8 mouse cellular contexts compared by ENCODE assay signal in genomic region chr4:34880921-34881650, GRCm38 (mm10). TPM values are rescaled to one million over a fixed set of nuclear protein-coding genes. Genes with fewer than 3 reads are reported as not detected.
DNase-seq lines count a peak whose midpoint lies in the region; ATAC-seq and TF ChIP-seq lines count a peak whose summit lies in the region.

No protein-coding gene starts in this region.

- no peak for TF ChIP-seq POLR2A in heart, adult 2 months (IDR thresholded peaks at IDR 0.05; ENCODE audit: insufficient read depth, low read depth, low read length)
- no peak for TF ChIP-seq POLR2A in MEL (IDR thresholded peaks at IDR 0.05; ENCODE audit: control insufficient read depth in 1 of 2, insufficient read depth in 1 of 2, low read depth in 1 of 2, low read length in 2 of 2, poor library complexity in 1 of 2)

- H3K4me3 ChIP-seq in heart, embryonic 13.5 days: peak overlapping the region; percentile 98
- no peak overlapping the region; the same call in 1 of the 2 replicates for H3K4me3 ChIP-seq in heart, adult 2 months
- H3K4me3 ChIP-seq in MEL (ENCODE audit: control insufficient read depth in 1 of 2, insufficient read depth in 1 of 2, low read depth in 2 of 2, low read length in 2 of 2): peak overlapping the region; percentile 8 to 77; a peak in 1 of 4 replicates
- H3K4me3 ChIP-seq in hindbrain, embryonic 14.5 days (replicated peaks; ENCODE audit: low read length): peak overlapping the region; percentile 90
- peak overlapping the region; percentile 90 for H3K4me3 ChIP-seq in midbrain, embryonic 14.5 days (replicated peaks; ENCODE audit: low read depth, low read length)

- H3K27me3 ChIP-seq in heart, embryonic 13.5 days (replicated peaks): no peaks in the 10 kb centered on the region
- H3K27me3 ChIP-seq in heart, adult 2 months (ENCODE audit: control insufficient read depth, insufficient read depth, low read length): no peaks in the 10 kb centered on the region
- H3K27me3 ChIP-seq in MEL (ENCODE audit: control insufficient read depth in 1 of 2, insufficient read depth in 2 of 2, low read length in 2 of 2): no peaks in the 10 kb centered on the region
- no peaks in the 10 kb centered on the region for H3K27me3 ChIP-seq in hindbrain, embryonic 14.5 days (ENCODE audit: control insufficient read depth, insufficient read depth, low read length)
- no peaks in the 10 kb centered on the region for H3K27me3 ChIP-seq in midbrain, embryonic 14.5 days (ENCODE audit: control insufficient read depth, insufficient read depth, low read length)

- no peak for TF ChIP-seq CTCF in heart, adult 2 months (IDR thresholded peaks at IDR 0.05)
- TF ChIP-seq CTCF in MEL (IDR thresholded peaks at IDR 0.05 in 2 of 3, conservative IDR thresholded peaks at IDR 0.05 in 1 of 3; ENCODE audit: control insufficient read depth in 1 of 3, insufficient read depth in 1 of 3, low read depth in 2 of 3, low read length in 3 of 3, poor library complexity in 1 of 3, severe bottlenecking in 1 of 3): no peak

- ATAC-seq in heart, embryonic 13.5 days (ENCODE audit: extremely low read depth, insufficient number of reproducible peaks, low FRiP score, low TSS enrichment): no peak
- ATAC-seq in hindbrain, embryonic 14.5 days (ENCODE audit: low FRiP score): no peak
- ATAC-seq in midbrain, embryonic 14.5 days (ENCODE audit: low FRiP score, low TSS enrichment): no peak

- peaks cover 8% of the 10 kb centered on the region; the same call in 1 of the 2 replicates for H3K79me2 ChIP-seq in heart, adult 2 months (replicated peaks; ENCODE audit: control insufficient read depth, insufficient read depth, low read length)
- peaks cover 58% of the 10 kb centered on the region for H3K79me2 ChIP-seq in MEL (ENCODE audit: control insufficient read depth, insufficient read depth, low read length, poor library complexity)

- no peaks in the 10 kb centered on the region for H3K9me3 ChIP-seq in heart, embryonic 13.5 days
- no peaks in the 10 kb centered on the region for H3K9me3 ChIP-seq in MEL (replicated peaks; ENCODE audit: insufficient read depth, low read length)
- no peaks in the 10 kb centered on the region for H3K9me3 ChIP-seq in hindbrain, embryonic 14.5 days (ENCODE audit: control insufficient read depth, low read length)
- H3K9me3 ChIP-seq in midbrain, embryonic 14.5 days (ENCODE audit: control insufficient read depth, low read length): no peaks in the 10 kb centered on the region

- WGBS in heart, embryonic 13.5 days: 85% methylated on average over 10 of the region's 10 CpGs
- 80% methylated on average over 10 of the region's 10 CpGs for WGBS in heart, adult 2 months
- WGBS in hindbrain, embryonic 14.5 days: 87% methylated on average over 10 of the region's 10 CpGs
- 86% methylated on average over 10 of the region's 10 CpGs for WGBS in midbrain, embryonic 14.5 days

- peak overlapping the region; percentile 88 for H3K4me2 ChIP-seq in heart, embryonic 13.5 days
- peak overlapping the region; percentile 86 for H3K4me2 ChIP-seq in hindbrain, embryonic 14.5 days (replicated peaks)
- H3K4me2 ChIP-seq in midbrain, embryonic 14.5 days (ENCODE audit: low read length): peak overlapping the region; percentile 77

- intact Hi-C loops in heart, adult 2 months (cut with DNase I): loop anchor here (5.0 to 10.0 kb wide), 2 partner anchors 59 to 326 kb away; partner anchors contain the start of gene Akirin2

- H3K4me1 ChIP-seq in heart, embryonic 13.5 days: peaks cover 34% of the 10 kb centered on the region
- peaks cover 2% of the 10 kb centered on the region for H3K4me1 ChIP-seq in heart, adult 2 months (ENCODE audit: control insufficient read depth, insufficient read depth, low read length)
- H3K4me1 ChIP-seq in MEL (ENCODE audit: control insufficient read depth in 1 of 2, insufficient read depth in 2 of 2, low read length in 2 of 2): peaks cover 6 to 8% of the 10 kb centered on the region in 2 experiments
- peaks cover 25% of the 10 kb centered on the region for H3K4me1 ChIP-seq in hindbrain, embryonic 14.5 days (replicated peaks; ENCODE audit: control insufficient read depth, insufficient read depth, low read length)
- H3K4me1 ChIP-seq in midbrain, embryonic 14.5 days (ENCODE audit: control insufficient read depth, insufficient read depth, low read length): peaks cover 24% of the 10 kb centered on the region

- TF ChIP-seq RAD21 in MEL (IDR thresholded peaks at IDR 0.05; ENCODE audit: low read depth, low read length): no peak

- no peak overlapping the region; the same call in 1 of the 2 replicates for H3K27ac ChIP-seq in heart, embryonic 13.5 days (replicated peaks)
- no peak overlapping the region for H3K27ac ChIP-seq in heart, adult 2 months
- H3K27ac ChIP-seq in MEL (ENCODE audit: control insufficient read depth, low read depth, low read length): no peak overlapping the region
- H3K27ac ChIP-seq in hindbrain, embryonic 14.5 days: no peak overlapping the region
- no peak overlapping the region for H3K27ac ChIP-seq in midbrain, embryonic 14.5 days (replicated peaks; ENCODE audit: low read depth, low read length)

- no peak for TF ChIP-seq EP300 in heart, adult 2 months (IDR thresholded peaks at IDR 0.05; ENCODE audit: insufficient read depth, low read depth, low read length)
- TF ChIP-seq EP300 in MEL (IDR thresholded peaks at IDR 0.05; ENCODE audit: low read depth in 1 of 2, low read length in 2 of 2): no peak

- H3K36me3 ChIP-seq in heart, embryonic 13.5 days: peaks cover 28% of the 10 kb centered on the region
- H3K36me3 ChIP-seq in heart, adult 2 months (ENCODE audit: control insufficient read depth, insufficient read depth, low read length): peaks cover 8% of the 10 kb centered on the region
- H3K36me3 ChIP-seq in MEL (ENCODE audit: control insufficient read depth in 1 of 2, insufficient read depth in 2 of 2, low read length in 2 of 2): peaks cover 2 to 23% of the 10 kb centered on the region in 2 experiments; a peak in 3 of 4 replicates
- no peaks in the 10 kb centered on the region for H3K36me3 ChIP-seq in hindbrain, embryonic 14.5 days (replicated peaks; ENCODE audit: control insufficient read depth, insufficient read depth)
- H3K36me3 ChIP-seq in midbrain, embryonic 14.5 days (ENCODE audit: control insufficient read depth, insufficient read depth, low read length): no peaks in the 10 kb centered on the region; the same call in 1 of the 2 replicates

- DNase-seq in heart, adult 2 months: no peak
- DNase-seq in MEL (ENCODE audit: low read depth, low spot score): no peak
- no peak for DNase-seq in hindbrain, embryonic 14.5 days (ENCODE audit: low spot score)
- DNase-seq in midbrain, embryonic 14.5 days: no peak
- no peak for DNase-seq in left cerebral cortex, adult 18-20 months (ENCODE audit: low spot score in 2 of 2)
- DNase-seq in frontal cortex, adult 2 months (ENCODE audit: extremely low spot score in 1 of 2, low spot score in 1 of 2): no peak
- no peak for DNase-seq in cerebellum, adult 9-10 months

- H3K9ac ChIP-seq in heart, embryonic 13.5 days: peak overlapping the region; percentile 99
- H3K9ac ChIP-seq in heart, adult 2 months (ENCODE audit: low read depth, low read length): no peak overlapping the region
- H3K9ac ChIP-seq in MEL (ENCODE audit: control insufficient read depth, low read depth, low read length, poor library complexity, severe bottlenecking): no peak overlapping the region
- peak overlapping the region; percentile 99 for H3K9ac ChIP-seq in hindbrain, embryonic 14.5 days
- peak overlapping the region; percentile 100 for H3K9ac ChIP-seq in midbrain, embryonic 14.5 days (replicated peaks; ENCODE audit: low read length)

TF ChIP-seq in MEL, 35 proteins besides CTCF, POLR2A, EP300 and RAD21 (continues in another document):
- TF ChIP-seq GABPA (IDR thresholded peaks at IDR 0.05; ENCODE audit: low read depth, low read length) (no peak), ETS1 (IDR thresholded peaks at IDR 0.05; ENCODE audit: low read depth, low read length) (no peak), MAX (IDR thresholded peaks at IDR 0.05; ENCODE audit: low read length) (no peak), MAFK (IDR thresholded peaks at IDR 0.05; ENCODE audit: borderline replicate concordance, low read depth, low read length) (no peak), MEF2A (IDR thresholded peaks at IDR 0.05; ENCODE audit: extremely low read depth, insufficient replicate concordance, low read depth, low read length, poor library complexity, severe bottlenecking) (no peak), POLR2AphosphoS2 (IDR thresholded peaks at IDR 0.05; ENCODE audit: low read length) (no peak), UBTF (IDR thresholded peaks at IDR 0.05; ENCODE audit: borderline replicate concordance, insufficient read depth, low read depth, low read length) (no peak), HCFC1 (IDR thresholded peaks at IDR 0.05; ENCODE audit: low read depth, low read length) (no peak), ZKSCAN1 (IDR thresholded peaks at IDR 0.05; ENCODE audit: low read depth, low read length) (no peak), KAT2A (conservative IDR thresholded peaks at IDR 0.05; ENCODE audit: low read depth, low read length) (no peak), USF1 (IDR thresholded peaks at IDR 0.05; ENCODE audit: low read depth, low read length) (no peak), MAZ (IDR thresholded peaks at IDR 0.05; ENCODE audit: low read depth, low read length) (no peak)

RNA-seq across cellular contexts. Expression of gene Zfp292, which starts 1.7 kb away (rescaled TPM):
- polyA plus RNA-seq in heart, embryonic 13.5 days (2015; fragmentation: Nextera tagmentation; extraction: Ambion mirVana): 11.3 and 12.2 TPM in 2 replicates
- 10 to 100 TPM; 14.0 to 15.7 TPM for total RNA-seq in heart, adult 2 months (2021)
- polyA plus RNA-seq in heart, adult 2 months (2012; rRNA removed): 1.7 and 3.9 TPM in 2 replicates
- total RNA-seq in MEL (2012; rRNA removed): 9.8 and 14.3 TPM in 2 replicates
- 10 to 100 TPM; 16.8 to 19.4 TPM for polyA plus RNA-seq in MEL (2012; ENCODE audit: insufficient read depth in 1 of 2, insufficient read length in 2 of 2, low read depth in 1 of 2, low replicate concordance in 2 of 2, missing spikeins in 1 of 2)
- polyA plus RNA-seq in hindbrain, embryonic 14.5 days (2014; fragmentation: Nextera tagmentation; extraction: Ambion mirVana): 34.8 and 36.5 TPM in 2 replicates
- 39.6 and 52.8 TPM in 2 replicates for polyA plus RNA-seq in midbrain, embryonic 14.5 days (2014; fragmentation: Nextera tagmentation; extraction: Ambion mirVana)
- 10 to 100 TPM; 26.5 to 27.5 TPM for total RNA-seq in left cerebral cortex, adult 18-20 months (2021)
- polyA plus RNA-seq in frontal cortex, adult 2 months (2012; rRNA removed): 9.2 and 9.3 TPM in 2 replicates

RNA-seq across cellular contexts. Expression of gene Cga, which starts 12.5 kb away (rescaled TPM):
- polyA plus RNA-seq in heart, embryonic 13.5 days (2015; fragmentation: Nextera tagmentation; extraction: Ambion mirVana): not detected in 2 replicates
- not detected for total RNA-seq in heart, adult 2 months (2021)
- not detected in 2 replicates for polyA plus RNA-seq in heart, adult 2 months (2012; rRNA removed)
- total RNA-seq in MEL (2012; rRNA removed): not detected in 2 replicates
- not detected for polyA plus RNA-seq in MEL (2012; ENCODE audit: insufficient read depth in 1 of 2, insufficient read length in 2 of 2, low read depth in 1 of 2, low replicate concordance in 2 of 2, missing spikeins in 1 of 2)
- polyA plus RNA-seq in hindbrain, embryonic 14.5 days (2014; fragmentation: Nextera tagmentation; extraction: Ambion mirVana): not detected in 2 replicates
- not detected in 2 replicates for polyA plus RNA-seq in midbrain, embryonic 14.5 days (2014; fragmentation: Nextera tagmentation; extraction: Ambion mirVana)
- not detected for total RNA-seq in left cerebral cortex, adult 18-20 months (2021)
- not detected in 2 replicates for polyA plus RNA-seq in frontal cortex, adult 2 months (2012; rRNA removed)

Comparison
In these comparisons a context has a peak if more than half of its experiments do, and no peak if none do; other contexts are left out.
1. H3K9ac ChIP-seq: peak in heart, embryonic 13.5 days (single experiment), hindbrain, embryonic 14.5 days (single experiment) and midbrain, embryonic 14.5 days (single experiment); none in heart, adult 2 months (single experiment) and MEL (single experiment).
2. Peak in every context shown above with its lines, with median percentiles within 50 percentile points of each other: H3K4me2 ChIP-seq.